Mouse (Mus musculus) kidney, postnatal 10 days (tissue): ENCODE data around the gene Them7.
A peak's percentile ranks its signal among the peaks of the same experiment; 100 is the strongest.

Source experiments
- DNase-seq: peaks from one replicate; pipeline ENCODE4 v3.0.0; 2021; ENCODE audit warnings: mixed read lengths

Them7 gene

DNA sequence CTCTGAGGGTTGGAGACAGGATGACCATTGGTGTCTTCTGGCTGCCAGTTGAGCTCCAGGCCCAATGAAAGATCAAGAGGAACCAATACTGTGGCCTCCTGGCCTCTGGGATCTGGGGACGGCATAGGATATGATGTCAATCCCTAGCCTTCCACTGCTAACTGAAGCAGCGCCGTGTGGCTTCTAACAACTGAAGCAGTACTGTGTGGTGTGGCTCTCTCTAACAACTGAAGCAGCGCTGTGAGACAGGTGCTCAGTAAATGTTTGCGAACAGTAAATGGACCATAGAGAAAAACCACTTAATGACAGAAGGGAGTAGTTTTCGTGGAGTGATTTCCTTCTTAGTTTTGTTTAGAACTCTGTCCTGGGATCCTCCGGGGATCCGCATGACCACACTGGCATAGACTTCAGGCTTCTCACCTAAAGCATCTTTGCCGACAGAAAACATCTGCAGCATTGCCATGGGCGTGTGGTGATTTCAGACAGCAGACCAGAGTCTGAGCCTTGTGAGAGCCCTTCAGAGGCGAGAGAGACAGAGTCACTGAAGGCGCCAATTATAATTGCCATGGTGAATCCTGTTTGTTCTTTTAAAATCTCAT is 194.6 kb downstream of the Them7 start:
- DNase-seq: no peak

DNA sequence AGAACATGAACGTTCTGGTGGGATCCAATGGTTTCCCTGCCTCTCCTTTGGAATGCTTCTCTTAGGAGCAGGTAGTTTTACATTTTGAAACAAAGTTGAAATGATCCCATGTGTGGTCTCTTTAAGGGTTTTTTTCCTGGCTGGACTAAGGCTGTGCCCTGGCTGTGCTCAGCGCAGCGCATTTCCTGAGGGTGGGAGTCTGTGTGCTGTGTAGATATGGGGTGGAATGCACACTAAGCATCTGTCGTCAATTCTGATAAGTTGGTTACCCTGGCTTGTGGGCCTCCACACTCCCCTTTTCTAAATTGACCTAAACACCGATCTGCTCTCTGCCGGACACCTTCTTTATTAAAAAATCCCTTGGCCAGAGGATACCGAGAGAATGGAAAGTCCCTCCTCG is 203.3 kb downstream of the Them7 start:
- DNase-seq: no peak

DNA sequence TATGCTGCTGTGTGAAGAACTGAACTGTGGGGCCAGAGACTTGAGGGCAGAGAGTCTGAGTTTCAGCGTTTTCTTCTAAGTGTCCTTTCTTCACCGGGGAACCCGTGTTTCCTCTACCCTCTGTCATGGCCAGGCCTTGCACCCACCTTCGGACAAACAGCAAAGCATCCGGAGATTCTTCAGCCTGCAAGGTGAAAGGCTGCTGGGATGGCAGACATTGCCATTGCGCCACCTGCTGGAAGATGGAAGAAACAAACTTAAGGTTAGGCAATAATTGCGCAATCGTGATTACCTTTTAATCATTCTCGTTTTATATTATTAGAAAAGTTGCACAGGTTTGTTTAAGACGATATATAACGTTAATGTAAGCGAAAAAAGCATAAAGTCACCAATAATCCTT is 203.9 kb downstream of the Them7 start:
- DNase-seq: peak; percentile 83

DNA sequence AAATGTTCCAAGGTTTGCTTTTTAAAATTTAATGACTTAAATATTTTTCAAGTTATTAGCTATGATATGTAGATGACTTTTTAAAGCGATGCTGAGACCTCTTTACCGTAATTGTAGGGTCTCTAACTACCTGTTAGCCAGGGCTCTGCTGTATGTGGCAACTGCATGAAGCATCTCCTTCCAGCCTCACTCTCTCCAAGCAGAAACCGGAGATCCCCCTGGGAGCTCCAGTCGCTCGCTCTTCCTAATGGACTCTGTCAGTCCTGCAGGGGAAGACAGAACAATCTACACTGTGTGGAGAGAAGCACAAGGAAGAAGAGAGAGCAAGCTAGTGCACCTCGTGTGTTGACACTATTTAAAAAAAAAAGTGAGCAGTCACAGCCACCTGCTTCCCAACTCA is 204.3 kb downstream of the Them7 start:
- no peak for DNase-seq
